ENCODE assay signal across 9 mouse cellular contexts in genomic region chr1:55160831-55161638, GRCm38 (mm10). TPM values are rescaled to one million over a fixed set of nuclear protein-coding genes. Genes with fewer than 3 reads are reported as not detected.
A peak's percentile ranks its signal among the peaks of the same experiment; 100 is the strongest.
DNase-seq lines count a peak whose midpoint lies in the region; ATAC-seq lines count a peak whose summit lies in the region.
"Had no signal": no experiment of that assay in that cellular context is flagged by ENCODE, and none has a peak within 500 bp of the region (broad histone marks: within the 10 kb centered on the region; RNA-seq: fewer than 3 reads in every experiment).

No protein-coding gene starts in this region.

- no peak overlapping the region for H3K4me2 ChIP-seq in heart, embryonic 12.5 days
- H3K4me2 ChIP-seq in limb, embryonic 13.5 days (replicated peaks), result no peak overlapping the region
- H3K4me2 ChIP-seq: embryonic facial prominence, embryonic 12.5 days had no signal

- peak; percentile 14 for DNase-seq in heart, postnatal 4 days
- peak; percentile 72 for DNase-seq in adrenal gland, postnatal 25 days
- no peak for DNase-seq in lung, postnatal 36 days
- DNase-seq in lung, adult 18-20 months, result no peak
- no peak for DNase-seq in urinary bladder, postnatal 36 days (ENCODE audit: low spot score in 2 of 2)

- no peak overlapping the region for H3K4me3 ChIP-seq in heart, embryonic 12.5 days
- H3K4me3 ChIP-seq in limb, embryonic 13.5 days, result no peak overlapping the region
- H3K4me3 ChIP-seq: embryonic facial prominence, embryonic 12.5 days had no signal

- no peak overlapping the region for H3K27ac ChIP-seq in heart, embryonic 12.5 days (ENCODE audit: poor library complexity, severe bottlenecking)
- H3K27ac ChIP-seq in limb, embryonic 13.5 days, result peak overlapping the region; percentile 28; the same call in 1 of the 2 replicates
- H3K27ac ChIP-seq: embryonic facial prominence, embryonic 12.5 days had no signal

- no peak for ATAC-seq in heart, embryonic 12.5 days (ENCODE audit: insufficient number of reproducible peaks, low FRiP score)
- ATAC-seq in frontal cortex, adult (ENCODE audit: low TSS enrichment), result peak; percentile 71
- ATAC-seq in limb, embryonic 13.5 days (ENCODE audit: low FRiP score, low read depth), result no peak

- H3K27me3 ChIP-seq in heart, embryonic 12.5 days (replicated peaks), result no peaks in the 10 kb centered on the region
- no peaks in the 10 kb centered on the region for H3K27me3 ChIP-seq in limb, embryonic 13.5 days
- H3K27me3 ChIP-seq: embryonic facial prominence, embryonic 12.5 days had no signal

- H3K9me3 ChIP-seq in heart, embryonic 12.5 days (replicated peaks), result no peaks in the 10 kb centered on the region
- no peaks in the 10 kb centered on the region for H3K9me3 ChIP-seq in limb, embryonic 13.5 days
- H3K9me3 ChIP-seq: embryonic facial prominence, embryonic 12.5 days had no signal

- H3K9ac ChIP-seq in heart, embryonic 12.5 days, result no peak overlapping the region
- no peak overlapping the region for H3K9ac ChIP-seq in limb, embryonic 13.5 days
- H3K9ac ChIP-seq: embryonic facial prominence, embryonic 12.5 days had no signal

- WGBS in heart, embryonic 12.5 days, result 92% methylated on average over 17 of the region's 17 CpGs
- WGBS in limb, embryonic 13.5 days, result 91% methylated on average over 17 of the region's 17 CpGs

- no peaks in the 10 kb centered on the region for H3K4me1 ChIP-seq in heart, embryonic 12.5 days (replicated peaks)
- H3K4me1 ChIP-seq in limb, embryonic 13.5 days, result no peaks in the 10 kb centered on the region
- H3K4me1 ChIP-seq: embryonic facial prominence, embryonic 12.5 days had no signal

- H3K36me3 ChIP-seq in heart, embryonic 12.5 days, result peaks cover 31% of the 10 kb centered on the region
- peaks cover 41% of the 10 kb centered on the region for H3K36me3 ChIP-seq in limb, embryonic 13.5 days

RNA-seq across cellular contexts. Expression of gene Mob4, which starts 30.0 kb away (rescaled TPM):
- 10 to 100 TPM; 45.8 to 48.8 TPM for total RNA-seq in heart, postnatal 4 days (2021)
- polyA plus RNA-seq in heart, embryonic 12.5 days (2016; fragmentation: Nextera tagmentation; extraction: Ambion mirVana), result 104 and 110 TPM in 2 replicates
- total RNA-seq in adrenal gland, postnatal 25 days (2021), result 227 and 289 TPM in 2 replicates
- 158 and 171 TPM in 2 replicates for polyA plus RNA-seq in limb, embryonic 13.5 days (2015; fragmentation: Nextera tagmentation; extraction: Ambion mirVana)

Comparison
In these comparisons a context has a peak if more than half of its experiments do, and no peak if none do; other contexts are left out.
1. DNase-seq: peak in heart, postnatal 4 days (single experiment) and adrenal gland, postnatal 25 days (single experiment); none in lung, postnatal 36 days (single experiment), lung, adult 18-20 months (0 of 2) and urinary bladder, postnatal 36 days (0 of 2).